Mouse (Mus musculus) erythroblast, embryonic 14.5 days (primary cell): Measurements from ENCODE around the gene Dnajc1. TPM values are rescaled to one million over a fixed set of nuclear protein-coding genes. Genes with fewer than 3 reads are reported as not detected.

ENCODE experiments used
- H3K27me3 ChIP-seq: 2 replicates; pipeline ENCODE4 v1.6.1; 2012; ENCODE audit warnings: inconsistent platforms; ENCODE audit not compliant: control insufficient read depth
- H3K36me3 ChIP-seq: 2 replicates; pipeline ENCODE4 v1.6.1; 2012; ENCODE audit warnings: mild to moderate bottlenecking, inconsistent platforms; ENCODE audit not compliant: control insufficient read depth
- H3K4me1 ChIP-seq: 2 replicates; pipeline ENCODE4 v1.6.1; 2012; ENCODE audit warnings: inconsistent platforms; ENCODE audit not compliant: control insufficient read depth
- H3K4me3 ChIP-seq: replicated peaks from 2 replicates; pipeline ENCODE3; 2012; ENCODE audit warnings: moderate library complexity, mild to moderate bottlenecking, inconsistent platforms
- H3K9me3 ChIP-seq: 2 replicates; pipeline ENCODE4 v1.6.1; 2012; ENCODE audit warnings: low read length, inconsistent platforms, mixed read lengths; ENCODE audit not compliant: control insufficient read depth
- GATA1 ChIP-seq: IDR thresholded peaks from 2 replicates; pipeline ENCODE4 v1.6.1; 2012; ENCODE audit warnings: low read length, inconsistent platforms, mixed read lengths
- TAL1 ChIP-seq: IDR thresholded peaks from 3 replicates; pipeline ENCODE4 v1.6.1; 2012; ENCODE audit warnings: low read length, inconsistent platforms, mixed read lengths
- polyA plus RNA-seq: library from polyadenylated mRNA; stranded (reverse); fragments of >175 nt; gene quantifications from 2 replicates; pipeline ENCODE4 v1.2.3, GENCODE M21; 2012

Gene Dnajc1
- polyA plus RNA-seq, 1 experiment, result 0.96 TPM

DNA sequence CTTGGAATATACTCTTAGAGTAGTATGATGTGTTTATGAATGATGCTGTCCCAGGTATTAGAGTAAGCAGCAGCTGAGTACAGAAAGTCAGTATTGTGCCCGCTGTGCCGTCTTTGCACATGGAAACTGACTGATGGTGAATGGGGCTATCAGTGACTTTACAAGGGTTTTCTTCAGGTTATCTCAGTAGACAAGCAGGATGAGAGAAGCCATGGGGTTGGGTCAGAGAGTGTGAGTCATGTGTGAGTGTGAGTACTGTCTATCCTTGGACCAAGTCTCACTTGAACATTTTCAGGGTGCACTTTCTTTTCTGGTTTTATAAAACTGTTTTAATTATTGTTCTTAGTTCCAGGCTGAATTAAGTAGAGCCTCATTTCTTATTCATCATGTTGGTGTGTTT, 204.3 kb downstream of the Dnajc1 start:
- H3K27me3 ChIP-seq, result no peaks in the 10 kb centered on the region
- H3K9me3 ChIP-seq, result no peaks in the 10 kb centered on the region
- H3K4me1 ChIP-seq, result no peaks in the 10 kb centered on the region
- H3K36me3 ChIP-seq, result peaks cover 81% of the 10 kb centered on the region
- no peak for TF ChIP-seq GATA1
- no peak for TF ChIP-seq TAL1
- H3K4me3 ChIP-seq, result no peak overlapping the region

DNA sequence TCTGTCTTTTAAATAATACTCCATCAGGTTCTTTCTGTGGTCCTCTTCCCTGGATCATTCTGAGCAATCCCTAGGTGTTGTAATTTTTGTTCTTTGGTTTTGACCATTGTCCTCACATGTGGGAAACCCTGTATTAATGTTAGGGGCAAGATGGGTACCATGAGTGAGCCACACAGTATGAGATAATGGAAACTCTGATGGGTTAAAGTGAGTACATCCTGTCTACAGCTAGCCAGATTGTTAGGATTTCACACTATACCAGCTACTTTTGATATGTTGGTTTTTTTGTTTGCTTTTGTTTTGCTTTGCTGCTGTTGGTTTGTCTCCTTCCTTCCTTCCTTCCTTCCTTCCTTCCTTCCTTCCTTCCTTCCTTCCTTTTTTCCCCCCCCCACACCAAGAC, 209.6 kb downstream of the Dnajc1 start:
- Histone ChIP-seq H3K4me1 (no peaks in the 10 kb centered on the region), H3K9me3 (no peaks in the 10 kb centered on the region), H3K4me3 (no peak overlapping the region), H3K36me3 (peaks cover 87% of the 10 kb centered on the region), H3K27me3 (no peaks in the 10 kb centered on the region)
- TF ChIP-seq GATA1 (no peak), TAL1 (no peak)

DNA sequence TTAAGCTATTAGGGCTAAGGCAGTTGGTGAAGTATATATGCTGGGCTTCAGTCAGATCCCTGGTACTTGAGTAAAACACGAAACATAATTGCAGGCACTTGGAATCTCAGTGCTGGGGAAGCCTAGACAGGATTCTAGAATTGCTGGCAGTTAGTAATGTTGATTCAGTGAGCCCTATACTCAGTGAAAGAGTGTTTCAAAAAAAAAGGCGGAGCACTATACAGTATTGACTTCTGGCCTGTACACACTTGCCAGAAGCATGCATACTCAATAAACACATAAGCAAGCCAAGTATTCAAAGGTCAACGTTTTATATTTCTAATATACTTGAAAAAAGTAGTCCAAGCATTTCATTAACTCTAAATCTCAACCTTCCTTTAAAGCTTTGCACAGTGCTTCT, 211.0 kb downstream of the Dnajc1 start:
- H3K9me3 ChIP-seq, result no peaks in the 10 kb centered on the region
- no peaks in the 10 kb centered on the region for H3K4me1 ChIP-seq
- H3K4me3 ChIP-seq, result no peak overlapping the region
- H3K27me3 ChIP-seq, result no peaks in the 10 kb centered on the region
- peaks cover 88% of the 10 kb centered on the region for H3K36me3 ChIP-seq
- TF ChIP-seq GATA1 (no peak), TAL1 (no peak)

DNA sequence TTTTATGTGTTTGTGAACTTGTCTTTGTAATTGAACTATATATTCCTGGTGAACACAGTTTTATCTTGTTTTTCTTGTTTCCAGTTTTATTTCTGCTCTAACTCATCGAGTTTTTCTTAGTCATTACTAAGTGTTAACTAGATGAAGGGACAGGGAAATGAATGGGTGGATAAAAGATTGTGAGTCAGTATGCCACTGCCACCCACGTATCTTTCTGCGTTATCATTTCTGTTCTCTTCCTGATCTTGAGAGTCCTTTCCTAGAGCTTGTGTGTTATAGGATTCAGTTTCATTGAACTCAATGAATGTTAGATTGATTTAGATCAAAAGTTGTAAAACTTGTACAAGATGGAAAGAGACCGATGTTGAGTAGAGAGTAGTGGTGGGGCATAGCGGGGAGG, 212.3 kb downstream of the Dnajc1 start:
- H3K36me3 ChIP-seq, result peaks cover 88% of the 10 kb centered on the region
- H3K9me3 ChIP-seq, result no peaks in the 10 kb centered on the region
- no peak for TF ChIP-seq TAL1
- no peak for TF ChIP-seq GATA1

DNA sequence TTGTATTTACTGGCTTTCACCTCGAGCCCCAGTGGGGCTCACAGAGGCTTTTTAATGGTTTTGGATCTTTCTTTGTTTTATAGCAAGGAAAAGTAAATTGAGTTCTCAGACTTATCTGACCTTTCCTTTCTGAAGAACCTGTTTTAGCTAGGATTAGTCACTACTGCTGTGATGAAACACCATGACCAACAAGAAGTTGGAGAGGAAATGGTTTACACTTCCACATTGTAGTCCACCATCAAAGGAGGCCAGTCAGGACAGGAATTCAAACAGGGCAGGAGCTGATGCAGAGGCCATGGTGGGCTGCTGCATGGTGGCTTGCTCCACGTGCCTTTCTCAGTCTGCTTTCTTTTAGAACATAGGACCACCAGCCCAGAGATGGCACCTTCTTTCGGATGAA, 216.4 kb downstream of the Dnajc1 start:
- no peak for TF ChIP-seq TAL1
- TF ChIP-seq GATA1, result no peak
- Histone ChIP-seq H3K4me1 (no peaks in the 10 kb centered on the region; the same call in 1 of the 2 replicates), H3K4me3 (no peak overlapping the region), H3K36me3 (peaks cover 75% of the 10 kb centered on the region), H3K9me3 (no peaks in the 10 kb centered on the region), H3K27me3 (no peaks in the 10 kb centered on the region)

More for the DNA sequence above, 212.3 kb downstream of the Dnajc1 start:
- Histone ChIP-seq H3K4me3 (no peak overlapping the region), H3K27me3 (no peaks in the 10 kb centered on the region), H3K4me1 (no peaks in the 10 kb centered on the region; the same call in 1 of the 2 replicates)

DNA sequence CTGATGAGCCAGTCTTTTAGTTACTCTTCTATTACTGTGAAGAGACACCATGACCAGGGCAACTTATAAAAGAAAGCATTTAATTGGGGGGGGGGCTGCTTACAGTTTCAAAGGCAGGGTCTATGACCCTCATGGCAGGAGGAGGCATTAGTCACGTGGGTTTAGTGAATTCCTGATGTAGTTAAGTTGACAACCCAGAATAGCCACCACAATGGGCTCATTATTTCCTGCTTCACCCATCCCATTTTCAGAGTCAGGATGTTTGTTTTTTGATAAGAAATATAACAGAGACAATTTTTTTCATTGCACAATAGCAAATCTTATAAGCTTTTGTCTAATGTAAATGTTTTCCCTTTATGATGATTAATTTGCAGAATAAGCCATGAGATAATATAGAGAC, 217.4 kb downstream of the Dnajc1 start:
- Histone ChIP-seq H3K27me3 (no peaks in the 10 kb centered on the region), H3K9me3 (no peaks in the 10 kb centered on the region), H3K4me1 (no peaks in the 10 kb centered on the region; the same call in 1 of the 2 replicates), H3K36me3 (peaks cover 67% of the 10 kb centered on the region), H3K4me3 (no peak overlapping the region)
- TF ChIP-seq GATA1, result no peak
- no peak for TF ChIP-seq TAL1

DNA sequence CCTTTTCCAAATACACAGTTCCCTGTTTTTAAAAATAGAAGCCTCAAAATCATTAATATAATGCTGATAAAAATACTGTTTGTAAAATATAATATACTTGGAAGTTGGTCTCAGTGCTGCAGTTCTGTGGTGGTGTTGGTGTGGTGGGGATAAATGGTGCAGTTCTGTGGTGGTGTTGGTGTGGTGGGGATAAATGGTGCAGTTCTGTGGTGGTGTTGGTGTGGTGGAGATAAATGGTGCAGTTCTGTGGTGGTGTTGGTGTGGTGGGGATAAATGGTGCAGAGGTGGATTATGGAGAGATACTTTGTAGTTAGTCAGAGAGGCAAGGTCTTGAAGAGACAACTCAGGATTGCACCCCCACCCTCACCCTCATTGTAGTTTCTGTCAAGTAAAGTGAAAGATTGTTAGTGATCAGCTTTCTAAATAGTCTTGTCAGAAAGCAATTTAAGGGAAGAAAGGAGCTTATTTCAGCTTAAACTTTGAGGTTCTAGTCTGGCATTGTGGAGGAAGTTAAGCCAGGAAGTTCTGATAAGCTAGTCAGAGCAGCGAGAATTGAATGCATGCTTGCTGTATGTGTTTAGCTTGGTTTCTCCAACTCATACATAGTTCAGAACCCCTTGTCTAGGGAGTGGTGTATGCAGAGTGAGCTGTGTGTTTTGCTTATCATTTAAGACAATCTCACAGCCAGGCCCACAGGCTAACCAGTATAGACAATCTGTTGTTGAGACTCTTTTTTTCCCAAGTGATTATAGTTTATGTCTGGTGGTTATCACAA, 223.3 kb downstream of the Dnajc1 start:
- TF ChIP-seq GATA1 (no peak), TAL1 (no peak)
- Histone ChIP-seq H3K4me3 (no peak overlapping the region), H3K27me3 (no peaks in the 10 kb centered on the region), H3K4me1 (no peaks in the 10 kb centered on the region), H3K9me3 (no peaks in the 10 kb centered on the region), H3K36me3 (peaks cover 49% of the 10 kb centered on the region)

DNA sequence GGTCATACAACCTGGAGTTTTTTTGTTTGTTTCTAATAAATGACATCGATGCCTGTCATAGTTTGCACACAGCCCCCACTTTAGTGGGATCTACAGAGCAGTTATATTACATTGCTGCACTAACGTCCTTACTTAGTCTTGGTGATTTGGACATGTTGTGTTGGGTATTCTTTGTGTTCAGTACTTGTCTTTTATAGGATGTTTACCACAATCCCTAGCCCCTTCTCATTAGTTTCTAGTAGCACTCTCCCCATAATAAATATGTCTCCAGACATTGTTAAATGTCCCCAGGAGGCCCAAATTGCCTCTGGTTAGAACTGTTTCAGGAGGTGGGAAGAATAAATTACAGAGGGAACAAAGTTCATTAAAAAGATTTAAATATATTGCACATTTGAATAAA, 227.1 kb downstream of the Dnajc1 start:
- Histone ChIP-seq H3K36me3 (peaks cover 56% of the 10 kb centered on the region), H3K27me3 (no peaks in the 10 kb centered on the region), H3K4me1 (no peaks in the 10 kb centered on the region), H3K9me3 (no peaks in the 10 kb centered on the region), H3K4me3 (no peak overlapping the region)
- TF ChIP-seq GATA1 (no peak), TAL1 (no peak)

DNA sequence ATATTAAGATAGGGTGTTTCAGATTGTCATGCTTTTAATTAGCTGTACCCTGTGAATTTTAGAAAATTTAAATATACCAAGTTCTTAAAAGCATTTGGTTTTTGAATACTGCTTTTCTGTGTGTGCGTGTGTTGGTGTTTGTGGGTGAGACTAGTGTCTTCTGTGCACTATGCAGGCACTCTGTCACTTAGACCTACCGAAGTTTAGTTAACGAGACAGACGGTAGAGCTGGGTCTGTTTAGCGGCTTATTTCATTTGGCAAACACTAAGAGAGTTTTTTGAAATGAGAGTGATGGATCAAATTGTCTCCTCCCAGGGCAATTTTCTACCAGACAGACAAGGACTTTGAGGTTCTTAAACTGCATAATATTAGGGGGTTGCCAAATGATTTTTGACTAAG, 231.6 kb downstream of the Dnajc1 start:
- no peak for TF ChIP-seq TAL1
- no peak for TF ChIP-seq GATA1
- Histone ChIP-seq H3K36me3 (peaks cover 50% of the 10 kb centered on the region), H3K4me1 (no peaks in the 10 kb centered on the region), H3K4me3 (no peak overlapping the region), H3K9me3 (no peaks in the 10 kb centered on the region), H3K27me3 (no peaks in the 10 kb centered on the region)

DNA sequence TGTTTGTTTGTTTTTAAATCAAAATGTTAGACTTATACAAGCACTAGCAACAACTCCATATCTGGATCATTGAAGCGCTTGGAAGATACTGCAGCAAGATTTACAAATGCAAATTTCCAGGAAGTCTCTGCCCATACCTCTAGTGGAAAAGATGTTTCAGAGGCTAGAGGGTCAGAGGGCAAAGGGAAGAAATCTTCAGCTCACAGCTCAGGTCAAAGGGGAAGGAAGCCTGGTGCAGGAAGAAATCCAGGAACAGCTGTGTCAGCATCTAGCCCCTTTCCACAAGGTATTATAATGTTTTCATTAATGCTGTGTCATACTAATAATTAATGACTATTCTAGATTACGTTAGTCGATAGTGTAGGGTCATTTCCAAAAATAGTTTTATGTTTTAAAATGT, 233.2 kb downstream of the Dnajc1 start:
- H3K36me3 ChIP-seq, result peaks cover 54% of the 10 kb centered on the region
- TF ChIP-seq TAL1, result no peak
- TF ChIP-seq GATA1, result no peak
- H3K9me3 ChIP-seq, result no peaks in the 10 kb centered on the region
- H3K27me3 ChIP-seq, result no peaks in the 10 kb centered on the region
- no peak overlapping the region for H3K4me3 ChIP-seq
- H3K4me1 ChIP-seq, result no peaks in the 10 kb centered on the region
